Mouse (Mus musculus): ENCODE measurements at regions not wholly inside any gene's neighbourhood (a gene's known extent, or its start where the extent isn't known, plus 50 kb on each side); places are given as distances from the start of the nearest gene placed in this dataset.

- no peak for DNase-seq (ENCODE audit: low read depth, low spot score)
Observed at GRCm38 (mm10) chr3:35360515-35360914, 393.4 kb upstream of the Atp11b start.

GRCm38 (mm10) chr3:35361086-35361485 is 392.8 kb upstream of the Atp11b start:
- DNase-seq (ENCODE audit: low read depth, low spot score): no peak

GRCm38 (mm10) chr3:35365431-35365830 is 388.5 kb upstream of the Atp11b start:
- no peak for DNase-seq (ENCODE audit: low read depth, low spot score)

- DNase-seq (ENCODE audit: low read depth, low spot score): no peak
Observed at GRCm38 (mm10) chr3:35372276-35372675, 381.6 kb upstream of the Atp11b start.

- DNase-seq (ENCODE audit: low read depth, low spot score): no peak
Observed at GRCm38 (mm10) chr3:35387386-35387785, 366.5 kb upstream of the Atp11b start.

GRCm38 (mm10) chr3:35392657-35393056 is 361.2 kb upstream of the Atp11b start:
- DNase-seq (ENCODE audit: low read depth, low spot score): no peak

- DNase-seq (ENCODE audit: low read depth, low spot score): no peak
Observed at GRCm38 (mm10) chr3:35400213-35400612, 353.7 kb upstream of the Atp11b start.

GRCm38 (mm10) chr3:35402666-35403065 is 351.2 kb upstream of the Atp11b start:
- no peak for DNase-seq (ENCODE audit: low read depth, low spot score)

GRCm38 (mm10) chr3:35403952-35404351 is 350.0 kb upstream of the Atp11b start:
- DNase-seq (ENCODE audit: low read depth, low spot score): no peak

GRCm38 (mm10) chr3:35404492-35405390 is 349.2 kb upstream of the Atp11b start:
- peak; percentile 54 for DNase-seq (ENCODE audit: low read depth, low spot score)

- peak; percentile 55 for DNase-seq (ENCODE audit: low read depth, low spot score)
Observed at GRCm38 (mm10) chr3:35405621-35406079, 348.3 kb upstream of the Atp11b start.

GRCm38 (mm10) chr3:35437687-35438086 is 316.2 kb upstream of the Atp11b start:
- DNase-seq (ENCODE audit: low read depth, low spot score): no peak

GRCm38 (mm10) chr3:35462858-35463257 is 291.0 kb upstream of the Atp11b start:
- no peak for DNase-seq (ENCODE audit: low read depth, low spot score)

- no peak for DNase-seq (ENCODE audit: low read depth, low spot score)
Observed at GRCm38 (mm10) chr3:35464212-35464911, 289.5 kb upstream of the Atp11b start.

- no peak for DNase-seq (ENCODE audit: low read depth, low spot score)
Observed at GRCm38 (mm10) chr3:35465956-35466355, 287.9 kb upstream of the Atp11b start.

GRCm38 (mm10) chr3:35473351-35473750 is 280.6 kb upstream of the Atp11b start:
- no peak for DNase-seq (ENCODE audit: low read depth, low spot score)

- peak; percentile 34 for DNase-seq (ENCODE audit: low read depth, low spot score)
Observed at GRCm38 (mm10) chr3:35474361-35474760, 279.5 kb upstream of the Atp11b start.

- no peak for DNase-seq (ENCODE audit: low read depth, low spot score)
Observed at GRCm38 (mm10) chr3:35475326-35475725, 278.6 kb upstream of the Atp11b start.

GRCm38 (mm10) chr3:35480714-35481695 is 272.9 kb upstream of the Atp11b start:
- DNase-seq (ENCODE audit: low read depth, low spot score): no peak

GRCm38 (mm10) chr3:35481841-35482240 is 272.1 kb upstream of the Atp11b start:
- no peak for DNase-seq (ENCODE audit: low read depth, low spot score)

GRCm38 (mm10) chr3:35482296-35482695 is 271.6 kb upstream of the Atp11b start:
- DNase-seq (ENCODE audit: low read depth, low spot score): peak; percentile 57

Measured in embryo, embryonic 11.5 days (tissue).